Mouse (Mus musculus): ENCODE results near the gene Arhgap17. TPM values are rescaled to one million over a fixed set of nuclear protein-coding genes. Genes with fewer than 3 reads are reported as not detected.

Arhgap17 gene
- total and polyA plus RNA-seq, 3 experiments = 2.6 to 124 (median 33.7) TPM

DNA sequence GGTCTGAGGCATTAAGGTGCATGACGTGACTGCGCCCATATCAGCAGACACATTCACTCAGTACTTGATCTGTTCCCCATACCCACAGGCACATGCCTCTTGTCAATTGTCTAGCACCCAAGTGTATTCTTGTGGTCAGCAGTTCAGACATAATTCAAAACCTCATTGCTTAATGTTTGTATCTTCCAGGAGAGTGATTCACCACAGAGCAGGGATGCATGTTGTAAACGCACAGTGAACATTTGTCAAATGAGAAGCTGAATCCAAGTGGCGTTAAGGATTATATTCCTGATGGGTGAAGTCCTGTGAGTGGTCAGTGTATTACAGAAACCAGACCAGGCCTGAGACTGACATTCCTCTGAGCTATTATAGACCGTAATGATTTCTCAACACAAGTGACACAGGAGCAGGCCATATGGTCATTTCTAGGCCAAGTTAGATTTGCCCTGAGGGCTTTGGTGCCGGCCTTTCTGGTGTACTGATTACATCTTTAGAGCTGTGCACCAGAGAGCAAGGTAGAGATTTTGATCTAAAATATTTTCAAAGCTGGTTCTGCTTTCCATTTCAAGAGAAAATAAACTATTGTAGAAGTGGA, 20.1 kb upstream of the Arhgap17 start:
- no peak for DNase-seq (ENCODE audit: low read depth, low spot score)
- TF ChIP-seq POLR2AphosphoS5 (IDR thresholded peaks at IDR 0.05; ENCODE audit: borderline replicate concordance, low read depth, low read length) (no peak), KAT2A (conservative IDR thresholded peaks at IDR 0.05; ENCODE audit: low read depth, low read length) (no peak), POLR2A (IDR thresholded peaks at IDR 0.05; ENCODE audit: control insufficient read depth in 1 of 2, insufficient read depth in 1 of 2, low read depth in 1 of 2, low read length in 2 of 2, poor library complexity in 1 of 2) (no peak), HCFC1 (IDR thresholded peaks at IDR 0.05; ENCODE audit: low read depth, low read length) (no peak), CTCF (IDR thresholded peaks at IDR 0.05 in 2 of 3, conservative IDR thresholded peaks at IDR 0.05 in 1 of 3; ENCODE audit: control insufficient read depth in 1 of 3, insufficient read depth in 1 of 3, low read depth in 2 of 3, low read length in 3 of 3, poor library complexity in 1 of 3, severe bottlenecking in 1 of 3) (no peak), SMC3 (IDR thresholded peaks at IDR 0.05; ENCODE audit: low read depth, low read length) (no peak)
- Histone ChIP-seq H3K27me3 (ENCODE audit: control insufficient read depth in 1 of 2, insufficient read depth in 2 of 2, low read length in 2 of 2) (no peaks in the 10 kb centered on the region), H3K4me3 (ENCODE audit: control insufficient read depth in 1 of 2, insufficient read depth in 1 of 2, low read depth in 2 of 2, low read length in 2 of 2) (no peak overlapping the region), H3K9me3 (replicated peaks; ENCODE audit: insufficient read depth, low read length) (no peaks in the 10 kb centered on the region), H3K36me3 (ENCODE audit: control insufficient read depth in 1 of 2, insufficient read depth in 2 of 2, low read length in 2 of 2) (no peaks in the 10 kb centered on the region; a peak in 1 of 4 replicates), H3K4me1 (ENCODE audit: control insufficient read depth in 1 of 2, insufficient read depth in 2 of 2, low read length in 2 of 2) (no peaks in the 10 kb centered on the region), H3K27ac (ENCODE audit: control insufficient read depth, low read depth, low read length) (no peak overlapping the region), H3K79me2 (ENCODE audit: control insufficient read depth, insufficient read depth, low read length, poor library complexity) (no peaks in the 10 kb centered on the region), H3K9ac (ENCODE audit: control insufficient read depth, low read depth, low read length, poor library complexity, severe bottlenecking) (no peak overlapping the region)

DNA sequence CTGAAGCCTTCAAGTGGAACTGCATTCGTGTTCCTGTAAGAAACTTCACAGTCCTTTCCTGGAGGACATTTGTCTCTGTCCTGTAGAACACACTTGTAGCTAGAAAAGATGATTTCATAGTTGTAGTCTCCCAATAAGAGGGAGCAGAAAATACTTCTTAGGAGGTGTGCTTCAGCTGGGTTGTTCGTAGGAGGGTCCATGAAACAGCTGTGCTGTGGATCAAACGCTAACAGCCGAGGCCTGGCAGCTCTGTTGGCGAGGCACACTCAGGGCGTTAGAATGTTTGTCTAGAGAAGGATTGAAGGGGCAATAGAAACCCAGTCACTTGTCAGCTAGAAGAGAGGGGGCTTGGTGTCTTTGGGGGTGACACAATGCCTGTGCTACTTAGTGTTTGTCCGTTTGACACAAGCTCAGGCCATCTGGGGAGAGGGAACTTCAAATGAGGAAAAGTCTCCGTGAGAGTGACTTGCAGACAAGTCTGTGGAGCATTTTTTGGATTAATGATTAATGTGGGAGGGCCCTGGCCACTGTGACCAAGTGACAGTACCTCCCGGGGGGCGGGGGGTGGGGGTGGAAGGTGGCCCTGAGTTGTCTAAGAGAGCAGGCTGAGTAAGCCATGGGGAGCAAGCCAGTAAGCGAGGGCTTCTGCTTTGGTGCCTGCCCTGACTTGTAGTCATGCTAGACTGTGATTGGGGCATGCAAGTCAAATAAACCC, 16.1 kb upstream of the Arhgap17 start:
- H3K36me3 ChIP-seq (ENCODE audit: control insufficient read depth in 1 of 2, insufficient read depth in 2 of 2, low read length in 2 of 2) = no peaks in the 10 kb centered on the region; a peak in 1 of 4 replicates
- H3K79me2 ChIP-seq (ENCODE audit: control insufficient read depth, insufficient read depth, low read length, poor library complexity) = peaks cover 9% of the 10 kb centered on the region

GRCm38 (mm10) chr7:123377443-123378400, 8.0 kb upstream of the Arhgap17 start:
- peaks cover 3 to 11% of the 10 kb centered on the region in 2 experiments; a peak in 2 of 4 replicates for H3K4me1 ChIP-seq (ENCODE audit: control insufficient read depth in 1 of 2, insufficient read depth in 2 of 2, low read length in 2 of 2)
- H3K27me3 ChIP-seq (ENCODE audit: control insufficient read depth in 1 of 2, insufficient read depth in 2 of 2, low read length in 2 of 2) = no peaks in the 10 kb centered on the region
- DNase-seq (ENCODE audit: low read depth, low spot score) = peak; percentile 99
- H3K9me3 ChIP-seq (replicated peaks; ENCODE audit: insufficient read depth, low read length) = no peaks in the 10 kb centered on the region
- peak overlapping the region; percentile 53 for H3K27ac ChIP-seq (ENCODE audit: control insufficient read depth, low read depth, low read length)
- H3K9ac ChIP-seq (ENCODE audit: control insufficient read depth, low read depth, low read length, poor library complexity, severe bottlenecking) = peak overlapping the region; percentile 76
- peaks cover 0 to 5% of the 10 kb centered on the region in 2 experiments; a peak in 3 of 4 replicates for H3K36me3 ChIP-seq (ENCODE audit: control insufficient read depth in 1 of 2, insufficient read depth in 2 of 2, low read length in 2 of 2)
- H3K4me3 ChIP-seq (ENCODE audit: control insufficient read depth in 1 of 2, insufficient read depth in 1 of 2, low read depth in 2 of 2, low read length in 2 of 2) = peak overlapping the region; percentile 73 to 91
- peaks cover 29% of the 10 kb centered on the region for H3K79me2 ChIP-seq (ENCODE audit: control insufficient read depth, insufficient read depth, low read length, poor library complexity)
- TF ChIP-seq CHD2 (IDR thresholded peaks at IDR 0.05; ENCODE audit: low read length) (peak; percentile 55; the same call in 1 of the 2 replicates), ZMIZ1 (IDR thresholded peaks at IDR 0.05; ENCODE audit: low read depth, low read length) (peak; percentile 63), MAFK (IDR thresholded peaks at IDR 0.05; ENCODE audit: borderline replicate concordance, low read depth, low read length) (no peak), NELFE (IDR thresholded peaks at IDR 0.05; ENCODE audit: low read depth, low read length) (peak; percentile 86), MAZ (IDR thresholded peaks at IDR 0.05; ENCODE audit: low read depth, low read length) (0 out of 2 replicates have a peak, but pooled peaks have one; percentile 8), MXI1 (IDR thresholded peaks at IDR 0.05; ENCODE audit: low read depth, low read length) (peak; percentile 85), SIN3A (IDR thresholded peaks at IDR 0.05; ENCODE audit: low read length) (peak; percentile 85), POLR2AphosphoS2 (IDR thresholded peaks at IDR 0.05; ENCODE audit: low read length) (peak; percentile 75), UBTF (IDR thresholded peaks at IDR 0.05; ENCODE audit: borderline replicate concordance, insufficient read depth, low read depth, low read length) (no peak), HCFC1 (IDR thresholded peaks at IDR 0.05; ENCODE audit: low read depth, low read length) (peak; percentile 99), USF2 (IDR thresholded peaks at IDR 0.05; ENCODE audit: borderline replicate concordance in 1 of 2, insufficient read depth in 1 of 2, low read depth in 1 of 2, low read length in 2 of 2) (no peak), MYB (IDR thresholded peaks at IDR 0.05; ENCODE audit: low read depth, low read length) (no peak), TBP (IDR thresholded peaks at IDR 0.05; ENCODE audit: low read depth, low read length) (peak; percentile 78)

More for the DNA sequence above, 16.1 kb upstream of the Arhgap17 start:
- Histone ChIP-seq H3K27ac (ENCODE audit: control insufficient read depth, low read depth, low read length) (no peak overlapping the region), H3K9ac (ENCODE audit: control insufficient read depth, low read depth, low read length, poor library complexity, severe bottlenecking) (no peak overlapping the region), H3K4me3 (ENCODE audit: control insufficient read depth in 1 of 2, insufficient read depth in 1 of 2, low read depth in 2 of 2, low read length in 2 of 2) (no peak overlapping the region), H3K9me3 (replicated peaks; ENCODE audit: insufficient read depth, low read length) (no peaks in the 10 kb centered on the region), H3K27me3 (ENCODE audit: control insufficient read depth in 1 of 2, insufficient read depth in 2 of 2, low read length in 2 of 2) (no peaks in the 10 kb centered on the region), H3K4me1 (ENCODE audit: control insufficient read depth in 1 of 2, insufficient read depth in 2 of 2, low read length in 2 of 2) (no peaks in the 10 kb centered on the region)
- TF ChIP-seq NRF1 (IDR thresholded peaks at IDR 0.05; ENCODE audit: insufficient read depth, low read depth, low read length, poor library complexity, severe bottlenecking) (no peak), EP300 (IDR thresholded peaks at IDR 0.05; ENCODE audit: low read depth in 1 of 2, low read length in 2 of 2) (no peak), POLR2AphosphoS2 (IDR thresholded peaks at IDR 0.05; ENCODE audit: low read length) (no peak), ZMIZ1 (IDR thresholded peaks at IDR 0.05; ENCODE audit: low read depth, low read length) (no peak), RCOR1 (IDR thresholded peaks at IDR 0.05; ENCODE audit: low read depth, low read length) (no peak), USF2 (IDR thresholded peaks at IDR 0.05; ENCODE audit: borderline replicate concordance in 1 of 2, insufficient read depth in 1 of 2, low read depth in 1 of 2, low read length in 2 of 2) (no peak), MYB (IDR thresholded peaks at IDR 0.05; ENCODE audit: low read depth, low read length) (no peak), MYC (IDR thresholded peaks at IDR 0.05; ENCODE audit: low read depth, low read length) (no peak)
- no peak for DNase-seq (ENCODE audit: low read depth, low spot score)
